Mouse (Mus musculus) lung, postnatal 4 days (tissue): ENCODE measurements at regions not wholly inside any gene's neighbourhood (a gene's known extent, or its start where the extent isn't known, plus 50 kb on each side); places are given as distances from the start of the nearest gene placed in this dataset.
"Not testable (repeated sequence)": the region's sequence is repeated elsewhere in the genome, so short reads cannot be mapped to it uniquely, and the experiment has no call there.

Experiments
- DNase-seq, 2 experiments: peaks; one replicate each; pipeline ENCODE4 v3.0.0; 2021

GRCm38 (mm10) chr5:82733707-82734106 lies 621.3 kb downstream of the Tecrl start:
- DNase-seq: no peak

GRCm38 (mm10) chr5:82728240-82728639 lies 626.8 kb downstream of the Tecrl start:
- DNase-seq: no peak

DNA sequence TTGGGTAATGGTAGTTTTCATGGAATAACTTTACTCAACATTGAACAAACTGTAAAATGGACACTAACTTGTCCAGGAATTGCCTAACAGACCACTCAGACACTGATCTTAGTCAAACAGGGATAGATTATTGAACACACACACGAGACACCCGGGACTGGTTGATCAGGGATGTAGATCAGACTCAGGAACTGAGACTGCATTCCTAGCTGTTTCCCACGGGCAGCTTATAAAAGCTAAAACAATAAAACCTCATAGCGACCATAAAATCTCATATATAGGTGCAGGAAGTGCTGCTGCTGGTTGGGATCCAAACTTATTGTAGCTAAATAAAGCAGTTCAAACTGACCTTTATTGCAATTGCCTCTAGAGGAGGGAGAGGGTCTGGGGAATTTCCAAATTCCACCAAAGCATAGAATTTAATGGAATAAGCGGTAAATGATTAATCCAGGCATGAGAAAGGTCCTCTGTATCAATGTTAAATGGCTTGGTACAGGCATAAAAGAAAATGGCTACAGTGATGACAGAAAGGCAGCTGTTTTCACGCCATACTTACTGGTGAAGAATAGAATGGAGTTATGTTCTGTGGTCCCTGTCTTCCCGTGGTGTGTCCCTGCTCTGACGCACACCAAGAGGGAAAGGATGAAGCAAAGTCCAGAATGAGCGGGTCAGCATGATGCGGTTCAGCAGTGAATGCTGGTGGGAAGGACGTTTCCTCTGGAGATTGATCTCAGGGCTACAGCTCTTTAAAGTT lies 627.6 kb downstream of the Tecrl start:
- no peak for DNase-seq

DNA sequence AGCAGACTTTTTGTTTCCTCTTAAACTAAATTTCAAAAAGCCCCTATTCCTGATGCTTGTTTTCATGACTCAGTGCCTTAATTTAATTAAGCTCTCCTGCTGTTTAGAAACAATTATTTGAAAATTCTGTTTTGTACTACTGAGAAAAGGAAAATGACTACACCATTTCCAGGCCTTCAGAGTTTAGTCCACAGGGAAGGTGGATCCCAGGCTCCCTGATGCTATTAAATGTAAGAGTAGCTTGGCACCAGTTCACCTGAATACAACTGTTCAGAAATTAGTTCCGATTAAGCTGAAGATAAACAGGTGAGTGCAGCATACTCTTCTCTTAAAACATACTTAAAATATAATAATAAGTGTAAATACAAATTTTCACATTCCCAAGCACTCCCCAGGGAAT lies 639.3 kb downstream of the Tecrl start:
- no peak for DNase-seq

- not testable (repeated sequence) for DNase-seq
Observed at GRCm38 (mm10) chr5:82699666-82700065, 655.3 kb downstream of the Tecrl start.

DNA sequence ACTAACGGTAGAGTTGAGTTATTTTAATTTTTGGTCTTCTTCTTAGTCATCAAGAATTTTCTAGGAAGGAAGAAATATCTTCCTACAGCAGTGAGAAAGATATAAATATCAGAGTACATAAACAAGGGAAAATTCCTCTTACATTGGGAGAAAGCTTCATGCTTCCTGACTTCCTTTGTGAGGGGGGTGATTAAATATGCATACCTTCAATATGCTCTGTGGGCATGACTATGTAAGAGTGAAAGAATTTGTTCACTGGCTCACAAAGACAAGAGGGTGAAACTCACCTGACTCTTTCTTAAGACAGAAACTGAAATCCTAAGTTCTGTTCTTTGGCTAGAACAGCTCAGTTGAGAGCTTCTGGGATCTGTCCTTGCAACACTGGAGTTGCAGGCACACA lies 656.1 kb downstream of the Tecrl start:
- DNase-seq: no peak

DNA sequence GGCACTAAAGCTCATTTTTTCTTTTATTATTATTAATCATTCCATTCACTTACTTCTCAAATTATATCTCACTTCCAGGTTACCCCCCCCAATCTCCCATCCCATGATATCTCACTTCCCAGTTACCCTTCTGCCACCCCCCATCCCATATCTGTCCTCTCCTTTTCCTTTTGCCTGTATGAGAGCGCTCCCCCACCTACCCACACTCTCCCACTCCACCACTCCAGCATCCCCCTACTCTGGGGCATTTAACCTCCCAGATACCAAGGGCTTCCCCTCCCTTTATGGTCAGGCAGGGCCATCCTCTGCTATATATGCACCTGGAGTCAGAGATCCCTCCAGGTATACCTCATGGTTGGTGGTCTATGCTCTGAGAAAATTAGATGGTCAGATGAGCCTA lies 671.6 kb downstream of the Tecrl start:
- DNase-seq: no peak

- DNase-seq: no peak
Observed at GRCm38 (mm10) chr5:82664121-82664520, 690.9 kb downstream of the Tecrl start.

DNA sequence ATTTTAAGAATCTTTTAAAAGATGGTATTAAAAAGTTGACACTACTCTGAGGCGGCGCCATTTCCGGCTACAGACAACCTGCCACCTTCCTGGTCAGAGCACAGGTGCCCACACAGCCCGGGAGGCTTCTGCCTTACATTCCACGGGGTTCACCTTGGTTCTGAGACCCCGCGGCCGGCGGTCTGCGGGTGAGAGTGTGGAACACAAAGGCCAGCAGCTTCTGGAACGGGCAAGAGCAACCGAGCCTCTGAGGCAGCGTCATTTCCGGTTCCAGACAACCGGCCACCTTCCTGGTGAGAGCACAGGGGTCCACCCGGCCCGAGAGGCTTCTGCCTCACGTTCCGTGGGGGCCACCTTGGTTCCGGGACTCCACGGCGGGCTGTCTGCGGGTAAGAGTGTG lies 701.4 kb downstream of the Tecrl start:
- peak in 1 of 2 experiments; percentile 16 for DNase-seq

- no peak for DNase-seq
Observed at GRCm38 (mm10) chr5:82620056-82620455, 734.9 kb downstream of the Tecrl start.
